Mouse (Mus musculus): Measurements from ENCODE around the gene Rln3.
"Not testable (repeated sequence)": the region's sequence is repeated elsewhere in the genome, so short reads cannot be mapped to it uniquely, and the experiment has no call there.

Gene Rln3

GRCm38 (mm10) chr8:84021096-84021495 lies 23.7 kb downstream of the Rln3 start, which contains the start of gene Palm3:
Palm3 (plus strand) TSS chr8:84021471.
- DNase-seq (ENCODE audit: low read depth, low spot score): no peak

DNA sequence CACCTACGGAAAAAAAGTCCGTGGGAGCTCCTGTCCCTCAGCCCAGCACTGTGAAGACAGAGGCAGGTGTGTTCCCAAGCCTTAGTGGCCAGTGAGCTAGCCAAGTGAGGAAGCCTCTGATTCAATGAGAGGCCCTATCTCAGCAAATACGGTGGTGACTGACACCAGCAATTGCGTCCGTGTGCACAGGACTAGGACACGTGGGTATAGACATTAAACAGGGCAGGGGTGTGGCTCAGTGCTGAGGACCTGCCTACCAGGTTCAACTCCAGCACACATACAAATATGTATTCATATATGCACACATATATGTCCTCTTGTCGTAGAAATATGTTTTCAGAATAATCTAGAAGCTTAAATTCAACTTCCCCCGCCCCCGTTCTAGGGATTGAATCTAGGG lies 25.1 kb downstream of the Rln3 start:
- no peak for DNase-seq (ENCODE audit: low read depth, low spot score)

DNA sequence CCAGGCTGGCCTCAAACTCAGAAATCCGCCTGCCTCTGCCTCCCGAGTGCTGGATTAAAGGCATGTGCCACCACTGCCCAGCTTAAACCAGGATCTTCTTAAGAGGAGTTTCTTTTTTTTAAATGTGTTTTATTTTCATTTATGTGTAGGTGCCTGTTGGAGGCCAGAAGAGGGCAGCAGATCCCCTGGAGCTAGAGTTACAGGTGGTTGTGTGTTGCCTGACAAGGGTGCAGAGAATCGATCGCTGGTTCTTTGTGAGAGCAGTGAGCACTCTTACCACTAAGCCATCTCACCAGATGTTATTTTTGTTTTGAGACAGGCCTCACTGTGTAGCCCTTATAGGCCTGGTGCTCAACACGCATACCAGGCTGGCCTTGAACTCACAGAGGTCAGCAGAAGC lies 29.0 kb downstream of the Rln3 start:
- DNase-seq (ENCODE audit: low read depth, low spot score): no peak

GRCm38 (mm10) chr8:84012499-84013165 lies 32.2 kb downstream of the Rln3 start:
- DNase-seq (ENCODE audit: low read depth, low spot score): peak; percentile 53

- no peak for DNase-seq (ENCODE audit: low read depth, low spot score)
These were observed 32.9 kb downstream of the Rln3 start, which contains the start of gene 2210011C24Rik for GRCm38 (mm10) chr8:84011705-84012498. 2210011C24Rik (minus strand) TSS chr8:84012171.

DNA sequence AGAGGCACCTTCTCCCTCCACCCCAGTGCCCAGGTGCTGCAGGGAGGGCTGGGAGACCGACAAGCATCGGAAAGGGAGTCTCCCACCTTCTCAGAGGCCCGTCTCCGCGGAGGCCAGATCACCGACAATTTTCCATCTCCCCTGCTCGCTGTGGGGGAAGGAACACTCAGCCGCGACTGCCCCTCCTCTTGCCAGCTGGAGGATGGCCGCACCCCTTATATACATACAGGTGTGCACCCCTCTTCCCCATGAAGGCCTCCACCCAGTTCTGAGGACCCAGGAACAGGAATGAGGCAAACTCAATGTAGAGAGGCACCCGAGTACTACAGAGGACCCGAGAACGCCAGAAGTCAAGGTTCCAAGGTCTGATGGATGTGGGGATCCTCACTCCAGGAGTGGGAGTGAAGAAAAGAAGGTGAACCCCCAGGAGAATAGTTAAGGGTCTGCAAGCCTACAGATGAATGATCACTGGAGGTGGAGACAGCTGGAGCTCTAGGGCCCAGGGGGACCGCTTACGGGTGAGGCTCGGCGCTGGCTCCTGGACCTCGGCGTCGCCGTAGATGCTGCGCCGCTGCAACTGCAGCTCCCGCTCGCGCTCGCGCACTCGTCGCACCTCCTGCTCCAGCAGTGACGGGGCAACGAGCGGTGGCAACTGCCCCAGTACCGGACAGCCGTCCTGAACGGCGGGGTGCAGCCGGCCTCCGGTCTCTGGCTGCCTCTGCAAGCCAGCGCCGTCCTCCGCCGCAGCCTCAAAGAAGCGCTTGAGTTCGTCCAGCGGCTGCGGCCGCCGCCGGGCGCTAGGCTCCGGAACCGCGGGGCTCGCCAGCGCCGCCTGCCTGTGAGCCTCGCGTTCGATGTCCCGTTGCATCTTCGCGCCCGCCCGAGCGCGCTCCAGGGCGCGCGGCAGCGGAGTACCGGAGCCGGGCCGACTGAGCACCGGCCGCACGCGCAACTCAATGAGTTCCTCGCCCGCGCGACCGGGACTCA lies 33.9 kb downstream of the Rln3 start:
- no peak for DNase-seq (ENCODE audit: low read depth, low spot score)

- peak; percentile 65 for DNase-seq (ENCODE audit: low read depth, low spot score)
These were observed 34.9 kb downstream of the Rln3 start for GRCm38 (mm10) chr8:84009876-84010275.

DNA sequence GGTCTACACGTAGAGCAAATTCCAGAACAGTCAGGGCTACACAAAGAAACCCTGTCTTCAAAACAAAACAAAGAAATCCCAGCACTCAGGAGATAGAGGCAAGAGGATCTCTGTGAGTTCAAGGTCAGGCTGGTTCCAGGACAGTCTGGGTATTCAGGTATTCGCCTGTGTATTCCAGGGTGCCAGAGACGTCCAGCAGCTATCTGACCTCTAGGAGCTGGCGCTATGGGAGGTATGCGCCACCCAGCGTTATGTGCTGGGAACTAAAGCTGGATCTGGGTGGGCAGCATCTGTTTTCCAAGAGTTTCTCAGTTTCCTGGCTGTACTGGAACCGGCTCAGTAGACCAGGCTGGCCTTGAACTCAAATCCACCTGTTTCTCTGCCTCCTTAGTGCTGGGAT lies 36.4 kb downstream of the Rln3 start:
- DNase-seq (ENCODE audit: low read depth, low spot score): no peak

GRCm38 (mm10) chr8:84005502-84005901 lies 39.3 kb downstream of the Rln3 start:
- DNase-seq (ENCODE audit: low read depth, low spot score): not testable (repeated sequence)

DNA sequence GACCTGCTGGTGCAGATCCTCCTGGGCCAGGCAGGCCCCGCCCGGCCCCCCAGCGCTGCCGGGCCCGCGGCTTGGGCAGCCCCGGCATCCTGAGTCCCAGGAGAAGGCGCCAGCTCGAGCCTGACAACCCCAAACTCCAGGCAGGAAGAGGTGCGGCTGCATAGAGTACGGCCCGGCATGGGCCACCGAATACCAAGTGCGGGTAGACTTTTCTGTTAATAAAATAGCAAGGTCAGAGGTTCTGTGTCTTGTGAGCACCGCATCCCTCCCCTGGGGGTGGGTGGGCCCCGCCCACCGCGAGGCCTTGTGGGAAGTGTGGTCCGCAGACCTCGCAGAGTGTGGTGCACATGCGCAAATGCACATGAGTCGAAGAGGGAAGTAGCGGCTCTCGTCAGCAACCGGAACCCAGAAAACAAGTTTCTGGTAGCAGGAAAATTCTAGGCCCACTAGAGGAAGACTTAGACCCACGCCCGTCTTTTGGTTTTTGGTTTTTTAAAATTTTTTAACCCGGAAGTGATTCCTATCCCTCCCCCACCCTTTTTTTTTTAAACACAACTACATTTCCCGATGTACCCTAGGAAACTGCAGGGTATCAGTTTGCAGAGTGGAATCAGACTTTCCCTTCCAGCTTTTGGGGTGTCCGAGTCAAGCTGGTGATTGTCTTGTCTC lies 40.1 kb downstream of the Rln3 start:
- DNase-seq (ENCODE audit: low read depth, low spot score): peak; percentile 97

GRCm38 (mm10) chr8:84003612-84004246 lies 41.1 kb downstream of the Rln3 start:
- no peak for DNase-seq (ENCODE audit: low read depth, low spot score)

- no peak for DNase-seq (ENCODE audit: low read depth, low spot score)
These were observed 41.7 kb downstream of the Rln3 start for GRCm38 (mm10) chr8:84002957-84003611.

- DNase-seq (ENCODE audit: low read depth, low spot score): no peak
These were observed 43.4 kb downstream of the Rln3 start, which contains the start of gene 1700067K01Rik for GRCm38 (mm10) chr8:84001281-84002000. 1700067K01Rik (plus strand) TSS chr8:84001502.

DNA sequence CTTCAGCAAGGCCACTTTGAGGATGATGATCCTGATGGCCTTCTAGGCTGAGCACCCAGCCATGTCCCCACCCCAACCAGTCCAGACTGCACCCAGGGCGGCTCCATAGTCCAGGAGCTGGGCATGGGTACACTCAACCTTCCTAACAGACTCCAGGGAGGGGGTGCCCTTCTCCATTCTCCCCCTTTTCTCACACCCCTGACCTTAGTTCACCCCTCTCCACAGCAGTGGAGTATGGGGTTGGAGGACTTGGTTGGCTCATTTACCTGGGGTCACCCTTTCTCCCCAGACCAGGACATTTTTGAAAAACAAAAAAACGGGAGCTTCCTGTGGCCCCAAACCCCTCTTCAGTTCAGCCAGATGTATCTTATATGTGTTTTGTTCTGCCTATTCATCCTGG lies 45.0 kb downstream of the Rln3 start:
- DNase-seq (ENCODE audit: low read depth, low spot score): no peak

- DNase-seq (ENCODE audit: low read depth, low spot score): no peak
These were observed 45.6 kb downstream of the Rln3 start for GRCm38 (mm10) chr8:83999057-83999705.

DNA sequence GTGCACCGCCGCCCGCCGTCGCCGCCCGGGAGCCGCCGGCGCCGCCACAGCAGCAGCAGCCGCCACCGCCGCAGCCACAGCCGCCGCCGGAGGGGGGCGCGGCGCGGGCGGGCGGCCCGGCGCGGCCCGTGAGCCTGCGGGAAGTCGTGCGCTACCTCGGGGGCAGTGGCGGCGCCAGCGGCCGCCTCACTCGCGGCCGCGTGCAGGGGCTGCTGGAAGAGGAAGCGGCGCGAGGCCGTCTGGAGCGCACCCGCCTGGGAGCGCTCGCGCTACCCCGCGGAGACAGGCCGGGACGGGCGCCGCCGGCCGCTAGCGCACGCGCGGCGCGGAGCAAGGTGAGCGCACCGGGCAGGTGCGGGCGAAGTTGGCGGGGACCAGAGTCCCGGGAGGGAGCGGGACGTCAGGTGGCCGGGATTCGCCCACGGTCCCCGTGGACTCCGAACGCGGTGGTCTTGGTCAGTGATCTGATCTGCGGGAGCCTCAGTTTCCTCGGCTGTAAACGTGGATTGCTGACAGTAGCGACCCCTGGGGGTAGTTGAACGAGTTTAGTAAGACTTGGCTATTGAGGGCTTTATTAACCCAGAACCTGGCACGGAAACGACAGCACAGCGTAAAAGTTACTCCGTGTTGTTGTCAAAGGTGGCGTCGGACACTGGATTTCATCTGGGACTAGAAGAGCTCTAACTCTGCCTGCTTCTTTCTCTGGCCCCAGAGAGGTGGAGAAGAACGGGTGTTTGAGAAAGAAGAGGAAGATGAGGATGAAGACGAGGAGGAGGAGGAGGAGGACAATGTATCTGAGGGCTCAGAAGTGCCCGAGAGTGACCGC lies 46.4 kb downstream of the Rln3 start:
- DNase-seq (ENCODE audit: low read depth, low spot score): no peak

GRCm38 (mm10) chr8:83997511-83998141 lies 47.2 kb downstream of the Rln3 start, which contains the start of gene Samd1:
Samd1 (plus strand) TSS chr8:83997672.
- DNase-seq (ENCODE audit: low read depth, low spot score): no peak
